Mouse (Mus musculus): ENCODE results near the gene Elfn2.

The Elfn2 gene

GRCm38 (mm10) chr15:78718290-78719250, at the start of gene Elfn2:
TSS of gene Elfn2 (minus strand) at chr15:78718771.
- peak; percentile 41 for DNase-seq

- DNase-seq = no peak
Measured at GRCm38 (mm10) chr15:78763704-78764103, 45.1 kb upstream of the Elfn2 start.

GRCm38 (mm10) chr15:78763210-78763609, 44.6 kb upstream of the Elfn2 start:
- peak; percentile 28 for DNase-seq

- DNase-seq = no peak
Measured at GRCm38 (mm10) chr15:78761112-78761511, 42.5 kb upstream of the Elfn2 start.

- DNase-seq = no peak
Measured at GRCm38 (mm10) chr15:78758132-78758531, 39.6 kb upstream of the Elfn2 start.

GRCm38 (mm10) chr15:78755966-78756725, 37.6 kb upstream of the Elfn2 start:
- no peak for DNase-seq

GRCm38 (mm10) chr15:78755226-78755625, 36.7 kb upstream of the Elfn2 start:
- DNase-seq = no peak

GRCm38 (mm10) chr15:78754144-78754543, 35.6 kb upstream of the Elfn2 start:
- no peak for DNase-seq

- no peak for DNase-seq
Measured at GRCm38 (mm10) chr15:78752991-78753390, 34.4 kb upstream of the Elfn2 start.

GRCm38 (mm10) chr15:78750608-78751350, 32.2 kb upstream of the Elfn2 start:
- DNase-seq = no peak

GRCm38 (mm10) chr15:78749855-78750254, 31.3 kb upstream of the Elfn2 start:
- peak; percentile 67 for DNase-seq

GRCm38 (mm10) chr15:78744206-78744605, 25.6 kb upstream of the Elfn2 start:
- peak; percentile 84 for DNase-seq

- DNase-seq = no peak
Measured at GRCm38 (mm10) chr15:78742831-78743230, 24.3 kb upstream of the Elfn2 start.

GRCm38 (mm10) chr15:78740662-78741061, 22.1 kb upstream of the Elfn2 start:
- DNase-seq = no peak

- no peak for DNase-seq
Measured at GRCm38 (mm10) chr15:78737146-78737545, 18.6 kb upstream of the Elfn2 start.

GRCm38 (mm10) chr15:78736681-78737100, 18.1 kb upstream of the Elfn2 start:
- DNase-seq = no peak

- DNase-seq = no peak
Measured at GRCm38 (mm10) chr15:78736181-78736579, 17.6 kb upstream of the Elfn2 start.

- no peak for DNase-seq
Measured at GRCm38 (mm10) chr15:78735431-78736180, 17.0 kb upstream of the Elfn2 start.

- DNase-seq = no peak
Measured at GRCm38 (mm10) chr15:78731830-78732229, 13.3 kb upstream of the Elfn2 start.

- DNase-seq = no peak
Measured at GRCm38 (mm10) chr15:78730315-78731049, 11.9 kb upstream of the Elfn2 start.

- DNase-seq = no peak
Measured at GRCm38 (mm10) chr15:78726697-78727096, 8.1 kb upstream of the Elfn2 start.

- DNase-seq = no peak
Measured at GRCm38 (mm10) chr15:78720532-78720931, 2.0 kb upstream of the Elfn2 start.
